Mouse (Mus musculus): ENCODE data around the gene Kcnh2.

Kcnh2 gene

GRCm38 (mm10) chr5:24326166-24326841 lies 25.1 kb downstream of the Kcnh2 start:
- Histone ChIP-seq H3K27me3 (ENCODE audit: control insufficient read depth, insufficient read depth, low read length, poor library complexity, severe bottlenecking) (no peaks in the 10 kb centered on the region), H3K36me3 (ENCODE audit: control insufficient read depth, insufficient read depth, low read length, poor library complexity, severe bottlenecking) (no peaks in the 10 kb centered on the region)
- DNase-seq (ENCODE audit: low read depth, low spot score), result no peak

DNA sequence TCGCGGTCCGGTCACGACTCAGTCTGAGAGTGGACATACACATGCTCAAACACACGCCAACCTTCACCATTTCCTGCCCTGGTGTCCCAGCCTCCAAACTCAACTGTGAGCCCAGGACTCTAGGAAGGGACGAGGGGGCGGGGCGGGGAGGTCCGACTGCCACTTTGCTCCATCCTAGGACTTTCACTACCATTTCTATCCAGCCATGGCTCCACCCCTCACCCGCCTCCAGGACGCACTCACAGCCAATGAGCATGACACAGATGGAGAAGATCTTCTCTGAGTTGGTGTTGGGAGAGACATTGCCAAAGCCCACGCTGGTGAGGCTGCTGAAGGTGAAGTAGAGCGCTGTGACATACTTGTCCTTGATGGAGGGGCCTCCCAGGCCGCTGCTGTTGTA lies 26.2 kb downstream of the Kcnh2 start:
- DNase-seq (ENCODE audit: low read depth, low spot score), result no peak
- no peaks in the 10 kb centered on the region for H3K27me3 ChIP-seq (ENCODE audit: control insufficient read depth, insufficient read depth, low read length, poor library complexity, severe bottlenecking)
- no peaks in the 10 kb centered on the region for H3K36me3 ChIP-seq (ENCODE audit: control insufficient read depth, insufficient read depth, low read length, poor library complexity, severe bottlenecking)

- no peak for DNase-seq (ENCODE audit: low read depth, low spot score)
- no peaks in the 10 kb centered on the region for H3K36me3 ChIP-seq (ENCODE audit: control insufficient read depth, insufficient read depth, low read length, poor library complexity, severe bottlenecking)
- H3K27me3 ChIP-seq (ENCODE audit: control insufficient read depth, insufficient read depth, low read length, poor library complexity, severe bottlenecking), result no peaks in the 10 kb centered on the region
These were observed 29.4 kb downstream of the Kcnh2 start for GRCm38 (mm10) chr5:24321711-24322682.

DNA sequence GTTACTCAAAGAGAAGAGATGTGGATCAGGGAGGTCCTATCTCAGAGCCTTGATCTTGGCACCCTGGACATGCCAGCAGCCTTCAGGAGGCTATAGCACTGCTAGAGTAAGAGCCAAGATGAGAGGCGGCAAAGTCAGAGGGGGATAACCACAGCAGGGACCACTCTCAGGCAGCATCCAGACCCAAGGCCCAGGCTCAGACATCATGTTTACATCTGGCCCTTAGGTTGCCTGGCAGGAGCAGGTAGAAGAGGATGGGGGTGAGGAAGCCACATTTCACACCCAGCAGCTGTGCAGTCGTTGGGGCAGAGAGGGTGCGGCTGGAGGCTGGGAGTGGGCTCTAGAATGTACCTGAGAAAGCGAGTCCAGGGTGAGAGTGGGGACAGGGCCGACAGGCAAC lies 30.5 kb downstream of the Kcnh2 start:
- no peaks in the 10 kb centered on the region for H3K36me3 ChIP-seq (ENCODE audit: control insufficient read depth, insufficient read depth, low read length, poor library complexity, severe bottlenecking)
- no peak for DNase-seq (ENCODE audit: low read depth, low spot score)
- no peaks in the 10 kb centered on the region for H3K27me3 ChIP-seq (ENCODE audit: control insufficient read depth, insufficient read depth, low read length, poor library complexity, severe bottlenecking)

GRCm38 (mm10) chr5:24320467-24320813 lies 31.0 kb downstream of the Kcnh2 start:
- Histone ChIP-seq H3K36me3 (ENCODE audit: control insufficient read depth, insufficient read depth, low read length, poor library complexity, severe bottlenecking) (no peaks in the 10 kb centered on the region), H3K27me3 (ENCODE audit: control insufficient read depth, insufficient read depth, low read length, poor library complexity, severe bottlenecking) (no peaks in the 10 kb centered on the region)
- DNase-seq (ENCODE audit: low read depth, low spot score), result no peak

DNA sequence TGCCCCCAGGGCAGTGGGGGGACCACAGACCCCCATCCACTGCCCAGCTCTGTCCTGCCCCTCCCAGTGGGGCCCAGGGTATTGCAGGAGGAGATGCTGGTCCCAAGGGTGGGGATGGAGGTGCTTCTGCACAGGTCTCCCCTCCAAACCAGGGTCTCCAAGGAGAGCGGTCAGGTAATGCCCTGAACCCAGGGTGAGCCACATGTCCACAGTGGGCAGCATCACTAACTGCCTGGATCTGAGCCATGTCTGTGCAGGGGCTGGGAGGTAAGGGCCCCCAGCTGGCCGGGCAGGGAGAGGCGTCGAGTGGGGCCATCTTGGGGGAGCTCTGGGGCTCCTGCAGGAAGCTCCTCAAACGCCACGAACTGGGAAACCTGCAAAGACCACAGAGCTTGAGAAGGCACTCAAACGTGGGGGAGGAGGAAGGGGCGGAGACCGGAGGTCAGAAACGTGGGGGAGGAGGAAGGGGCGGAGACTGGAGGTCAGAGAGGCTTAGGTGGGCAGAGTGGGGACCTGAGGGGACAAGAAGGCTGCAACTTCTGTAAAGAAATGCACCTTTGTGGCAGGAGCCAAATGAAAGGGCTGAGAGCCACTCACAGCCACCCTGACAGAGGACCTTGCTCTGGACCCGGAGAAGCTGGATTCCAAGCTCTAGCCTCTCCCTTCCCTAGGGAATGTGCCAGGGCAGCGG lies 31.5 kb downstream of the Kcnh2 start:
- H3K36me3 ChIP-seq (ENCODE audit: control insufficient read depth, insufficient read depth, low read length, poor library complexity, severe bottlenecking), result no peaks in the 10 kb centered on the region
- DNase-seq (ENCODE audit: low read depth, low spot score), result no peak
- no peaks in the 10 kb centered on the region for H3K27me3 ChIP-seq (ENCODE audit: control insufficient read depth, insufficient read depth, low read length, poor library complexity, severe bottlenecking)

DNA sequence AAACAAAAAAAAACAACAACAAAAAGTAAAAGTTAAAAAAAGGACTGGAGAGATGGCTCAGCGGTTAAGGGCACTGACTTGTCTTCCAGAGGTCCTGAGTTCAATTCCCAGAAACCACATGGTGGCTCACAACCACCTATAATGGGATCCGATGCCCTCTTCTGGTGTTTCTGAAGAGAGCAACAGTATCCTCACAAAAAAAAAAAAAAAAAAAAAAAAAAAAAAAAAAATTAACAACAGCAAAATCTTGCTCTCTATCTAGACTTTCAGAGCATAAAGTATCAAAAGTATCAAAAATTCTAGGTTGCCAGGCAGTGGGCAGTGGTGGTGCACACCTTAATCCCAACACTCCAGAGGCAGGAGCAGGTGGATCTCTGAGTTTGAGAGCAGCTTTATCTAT lies 42.2 kb downstream of the Kcnh2 start:
- Histone ChIP-seq H3K36me3 (ENCODE audit: control insufficient read depth, insufficient read depth, low read length, poor library complexity, severe bottlenecking) (no peaks in the 10 kb centered on the region), H3K27me3 (ENCODE audit: control insufficient read depth, insufficient read depth, low read length, poor library complexity, severe bottlenecking) (no peaks in the 10 kb centered on the region)
- no peak for DNase-seq (ENCODE audit: low read depth, low spot score)

DNA sequence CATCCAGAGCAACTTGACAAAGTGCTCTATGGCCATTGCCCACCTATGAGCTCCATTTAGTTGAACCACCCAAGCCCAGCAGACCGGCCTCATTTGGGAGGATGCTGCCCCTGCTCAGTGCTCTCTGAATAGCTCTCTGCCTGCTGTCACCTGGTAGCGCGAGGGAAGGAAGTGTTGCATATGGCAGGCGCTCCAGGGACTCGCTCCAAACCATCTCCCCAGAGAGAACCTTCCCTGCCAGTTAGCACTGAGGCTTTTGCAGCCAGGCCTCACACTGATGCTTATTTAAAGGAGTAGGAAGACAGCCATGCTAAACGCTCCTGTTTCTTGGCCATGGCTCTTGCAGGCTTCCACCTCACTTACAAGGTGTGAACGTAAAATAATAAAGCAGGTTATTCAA lies 42.8 kb downstream of the Kcnh2 start:
- Histone ChIP-seq H3K36me3 (ENCODE audit: control insufficient read depth, insufficient read depth, low read length, poor library complexity, severe bottlenecking) (no peaks in the 10 kb centered on the region), H3K27me3 (ENCODE audit: control insufficient read depth, insufficient read depth, low read length, poor library complexity, severe bottlenecking) (no peaks in the 10 kb centered on the region)
- DNase-seq (ENCODE audit: low read depth, low spot score), result no peak

- no peak for DNase-seq (ENCODE audit: low read depth, low spot score)
- no peaks in the 10 kb centered on the region for H3K36me3 ChIP-seq (ENCODE audit: control insufficient read depth, insufficient read depth, low read length, poor library complexity, severe bottlenecking)
- no peaks in the 10 kb centered on the region for H3K27me3 ChIP-seq (ENCODE audit: control insufficient read depth, insufficient read depth, low read length, poor library complexity, severe bottlenecking)
These were observed 44.2 kb downstream of the Kcnh2 start for GRCm38 (mm10) chr5:24307118-24307777.

DNA sequence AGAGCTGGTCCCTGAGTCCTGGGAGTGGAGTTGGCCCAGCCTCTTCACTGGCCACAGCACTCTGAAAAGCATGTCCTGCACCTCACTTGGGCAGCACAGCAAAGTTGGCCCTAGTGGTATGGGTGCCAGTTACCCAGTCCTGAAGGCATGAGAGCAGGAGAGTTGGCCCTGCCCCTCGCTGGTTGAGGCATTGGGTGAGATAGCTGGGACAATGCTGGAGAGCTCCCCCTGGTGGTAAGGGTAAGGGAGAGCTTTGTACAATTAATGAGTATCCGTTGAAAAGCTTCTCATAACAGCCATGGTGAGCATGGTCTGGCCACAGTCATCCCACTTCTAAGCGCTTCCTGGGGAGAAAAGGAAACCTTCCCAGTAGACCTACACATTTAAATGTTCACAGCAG lies 48.2 kb downstream of the Kcnh2 start:
- Histone ChIP-seq H3K36me3 (ENCODE audit: control insufficient read depth, insufficient read depth, low read length, poor library complexity, severe bottlenecking) (no peaks in the 10 kb centered on the region), H3K27me3 (ENCODE audit: control insufficient read depth, insufficient read depth, low read length, poor library complexity, severe bottlenecking) (no peaks in the 10 kb centered on the region)
- DNase-seq (ENCODE audit: low read depth, low spot score), result peak; percentile 77

DNA sequence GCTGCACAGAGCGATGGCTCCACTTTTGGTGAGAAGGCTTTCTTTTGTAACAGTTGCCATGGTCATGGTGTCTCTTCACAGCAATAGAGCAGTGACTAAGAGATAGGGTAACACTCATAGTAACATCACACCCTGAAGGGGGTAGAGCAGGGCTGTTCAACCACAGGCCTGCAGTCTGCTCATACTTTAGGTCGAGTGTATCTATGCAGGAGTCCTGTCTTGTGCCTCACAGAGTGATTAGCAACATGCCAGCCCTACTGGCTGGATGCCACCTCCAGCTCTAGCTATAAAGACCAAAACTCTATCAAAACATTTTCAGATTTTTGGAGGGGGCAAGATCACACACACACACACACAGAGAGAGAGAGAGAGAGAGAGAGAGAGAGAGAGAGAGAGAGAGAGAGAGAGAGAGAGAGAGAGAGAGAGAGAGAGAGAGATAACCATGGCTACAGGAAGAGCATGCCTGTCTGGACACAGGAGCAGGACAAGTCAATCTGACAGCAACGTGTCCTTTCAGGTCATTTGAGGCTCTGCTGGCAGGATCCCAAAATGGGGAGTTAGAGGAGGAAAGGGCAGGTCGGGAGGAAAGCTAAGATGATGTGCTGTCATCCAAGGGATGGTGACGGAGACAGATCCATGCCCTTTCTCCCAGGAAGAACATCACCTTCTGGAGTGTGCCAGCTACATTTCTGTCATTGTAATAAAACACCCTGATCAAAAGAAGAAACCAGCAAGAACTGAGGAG lies 51.4 kb downstream of the Kcnh2 start:
- DNase-seq (ENCODE audit: low read depth, low spot score), result no peak

DNA sequence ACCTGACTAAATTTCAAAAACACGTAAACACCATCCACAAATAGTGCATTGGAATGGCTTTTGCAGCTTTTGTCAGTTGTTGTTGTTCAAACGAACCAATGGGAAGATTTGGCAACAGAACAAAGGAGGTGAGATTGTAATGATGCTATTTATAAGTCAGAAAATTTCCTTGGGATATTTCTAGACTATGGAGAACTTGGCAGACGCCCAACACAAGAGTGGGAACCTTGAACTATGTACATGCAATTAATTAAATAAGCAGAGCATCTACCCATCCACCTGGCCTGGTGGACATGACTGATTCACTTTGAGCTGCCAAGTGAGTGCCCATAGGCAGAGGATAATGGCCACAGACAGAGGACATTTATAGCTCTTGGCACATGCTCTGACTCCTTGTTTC lies 59.5 kb downstream of the Kcnh2 start:
- Histone ChIP-seq H3K27me3 (ENCODE audit: control insufficient read depth, insufficient read depth, low read length, poor library complexity, severe bottlenecking) (no peaks in the 10 kb centered on the region), H3K36me3 (ENCODE audit: control insufficient read depth, insufficient read depth, low read length, poor library complexity, severe bottlenecking) (no peaks in the 10 kb centered on the region)
- DNase-seq (ENCODE audit: low read depth, low spot score), result no peak

More for the DNA sequence above, 51.4 kb downstream of the Kcnh2 start:
- Histone ChIP-seq H3K36me3 (ENCODE audit: control insufficient read depth, insufficient read depth, low read length, poor library complexity, severe bottlenecking) (no peaks in the 10 kb centered on the region), H3K27me3 (ENCODE audit: control insufficient read depth, insufficient read depth, low read length, poor library complexity, severe bottlenecking) (no peaks in the 10 kb centered on the region)

GRCm38 (mm10) chr5:24286221-24286970 lies 65.0 kb downstream of the Kcnh2 start:
- DNase-seq (ENCODE audit: low read depth, low spot score), result no peak
- H3K36me3 ChIP-seq (ENCODE audit: control insufficient read depth, insufficient read depth, low read length, poor library complexity, severe bottlenecking), result no peaks in the 10 kb centered on the region
- no peaks in the 10 kb centered on the region for H3K27me3 ChIP-seq (ENCODE audit: control insufficient read depth, insufficient read depth, low read length, poor library complexity, severe bottlenecking)

All from splenic B cell, adult 2 months (primary cell).